Mouse (Mus musculus): ENCODE results near the gene Trak1.

Gene Trak1

DNA sequence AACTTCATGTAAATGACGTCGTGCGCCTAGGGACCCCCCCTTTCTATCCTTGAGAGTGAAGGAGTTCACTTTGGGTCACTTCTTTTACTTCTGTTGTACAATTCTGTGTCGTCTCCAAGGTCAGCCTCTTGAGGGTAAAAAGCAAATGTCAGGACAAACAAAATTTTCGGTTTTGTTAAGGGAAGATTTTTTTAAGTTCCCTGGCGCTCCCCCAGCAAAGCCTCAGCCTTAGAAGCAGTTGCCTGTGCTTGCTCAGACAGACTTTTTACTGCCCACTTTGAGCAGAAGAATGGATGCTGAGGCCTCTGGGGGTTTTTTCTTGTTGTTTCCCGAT lies 730 bp downstream of the Trak1 start:
- peak; percentile 42 for DNase-seq

DNA sequence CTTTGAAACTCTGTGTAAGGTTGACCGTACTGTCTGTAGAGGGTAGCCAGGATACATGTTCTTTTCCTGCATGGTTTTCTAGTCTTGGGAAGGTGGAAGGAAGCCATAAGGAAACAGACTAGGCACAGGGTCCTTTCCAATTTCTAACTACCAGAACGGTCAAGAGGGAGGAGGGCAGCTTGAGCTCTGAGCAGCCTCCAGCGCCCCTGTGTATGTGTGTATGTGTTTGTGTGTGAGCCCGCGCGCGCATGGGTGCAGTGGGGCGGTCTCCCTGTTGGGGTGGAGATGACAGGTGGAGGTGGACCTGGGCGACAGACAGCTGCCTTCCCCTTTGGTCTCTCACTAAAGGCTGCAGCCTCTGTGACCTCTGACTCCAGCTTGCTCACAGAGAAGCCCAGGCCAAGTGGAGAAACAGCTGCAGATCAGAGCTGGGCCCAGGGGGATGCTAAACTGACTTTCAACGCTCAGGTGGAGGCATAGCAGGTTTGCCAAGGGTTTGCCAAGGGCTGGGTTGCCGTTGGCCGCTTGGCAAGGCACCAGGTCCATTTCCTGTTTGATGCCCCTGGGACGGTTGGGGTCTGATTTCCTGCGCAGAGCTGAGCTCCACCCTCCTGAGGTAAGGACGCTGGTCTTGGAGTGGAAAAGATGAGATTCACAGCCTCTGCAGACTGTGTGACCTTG lies 1.2 kb downstream of the Trak1 start:
- DNase-seq, result peak; percentile 67

DNA sequence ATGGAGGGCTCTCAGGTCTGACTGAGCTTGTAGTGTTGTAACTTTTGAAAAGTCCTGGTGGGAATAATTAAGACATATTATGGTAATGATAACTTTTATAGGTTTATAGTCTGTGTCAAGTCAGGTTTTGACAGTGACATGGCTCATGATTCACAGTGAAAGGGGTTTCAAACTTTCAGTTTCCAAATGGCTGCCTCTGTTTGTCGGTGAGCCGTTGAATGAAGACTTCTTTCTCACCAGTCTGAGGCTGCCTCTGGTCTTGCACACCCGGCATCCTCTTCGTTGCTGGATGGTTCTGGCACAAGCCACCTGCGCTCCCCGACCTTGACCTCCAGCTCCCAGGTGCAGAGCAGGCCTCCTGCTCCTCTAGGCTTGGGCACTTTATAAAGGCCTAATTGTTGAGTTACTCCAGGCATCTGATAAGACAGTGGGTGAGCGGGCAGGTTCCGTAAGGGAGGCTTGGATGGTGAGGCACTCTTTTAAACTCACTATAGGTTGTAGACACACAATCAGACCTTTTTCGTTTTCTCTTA lies 2.0 kb downstream of the Trak1 start:
- peak; percentile 38 for DNase-seq

DNA sequence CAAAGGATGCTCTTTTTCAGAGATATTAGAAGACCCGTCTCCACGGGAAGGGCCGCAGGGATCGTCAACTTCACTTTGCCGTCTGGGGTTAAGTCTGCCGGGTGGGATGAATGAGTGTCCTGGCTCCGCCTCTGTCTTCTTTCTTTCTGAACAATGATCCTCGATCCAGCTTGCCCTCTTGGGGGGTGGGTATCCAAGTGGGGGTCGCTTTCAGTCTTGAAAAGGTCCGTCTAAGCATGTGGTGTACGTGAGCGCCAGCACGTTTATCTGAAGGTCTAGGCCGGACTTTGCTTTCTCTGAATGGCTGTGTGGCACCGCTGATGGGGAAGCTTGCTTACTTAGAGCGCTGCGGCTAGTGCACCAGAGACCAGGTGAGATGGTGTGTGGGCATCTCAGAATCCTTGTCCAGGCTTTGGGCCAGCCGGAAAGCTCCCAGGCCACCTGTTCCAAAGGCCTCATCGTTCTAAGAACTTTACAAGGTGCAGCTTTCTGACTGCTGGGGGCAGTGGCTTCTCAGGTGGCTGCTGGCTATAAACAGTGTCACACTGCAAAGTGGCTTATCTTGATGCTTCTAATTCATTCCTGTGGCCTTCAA lies 2.8 kb downstream of the Trak1 start:
- DNase-seq, result no peak

GRCm38 (mm10) chr9:121301041-121301920 lies 4.0 kb downstream of the Trak1 start:
- DNase-seq, result peak; percentile 55

- DNase-seq, result peak; percentile 43
Observed at GRCm38 (mm10) chr9:121302543-121302942, 5.2 kb downstream of the Trak1 start.

GRCm38 (mm10) chr9:121303086-121303485 lies 5.8 kb downstream of the Trak1 start:
- no peak for DNase-seq

DNA sequence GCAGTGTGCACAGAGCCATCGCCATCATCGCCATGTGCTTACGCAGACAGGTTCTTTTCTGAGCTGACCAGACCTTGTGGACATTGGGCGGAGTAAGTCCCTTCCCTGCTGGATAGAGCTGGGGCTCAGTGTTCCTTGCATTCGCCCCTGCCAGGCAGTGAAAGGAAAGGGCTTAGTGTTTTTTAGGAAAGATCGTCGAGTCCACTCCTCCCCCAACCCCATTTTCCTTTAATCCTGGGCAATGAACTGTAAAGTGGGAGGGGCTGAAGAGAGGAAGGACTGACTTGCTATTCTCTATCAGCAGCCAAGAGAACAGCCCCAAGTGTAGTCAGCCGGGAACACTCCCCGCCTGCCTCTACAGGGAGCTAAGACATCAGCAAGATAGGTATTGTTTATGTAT lies 6.4 kb downstream of the Trak1 start:
- no peak for DNase-seq

DNA sequence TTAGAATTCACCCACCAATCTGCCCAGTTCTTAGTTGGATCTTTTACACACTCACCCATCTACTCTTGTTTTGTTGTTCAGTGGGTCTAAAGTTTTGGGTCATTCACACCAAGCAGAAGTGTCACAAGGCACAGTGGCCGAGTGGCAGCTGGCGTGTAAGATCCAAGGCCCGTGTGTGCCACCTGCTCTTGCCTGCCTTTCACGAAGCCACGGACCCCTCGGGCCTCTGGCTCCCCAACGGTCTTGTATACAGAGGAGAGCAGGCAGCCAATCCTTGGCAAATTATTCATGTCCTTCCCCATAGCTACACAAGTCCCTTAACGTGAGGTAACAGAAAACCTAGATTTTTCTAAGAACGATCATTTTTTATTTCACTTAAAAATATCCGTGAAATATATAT lies 7.2 kb downstream of the Trak1 start:
- no peak for DNase-seq

GRCm38 (mm10) chr9:121305456-121305855 lies 8.2 kb downstream of the Trak1 start:
- DNase-seq, result no peak

DNA sequence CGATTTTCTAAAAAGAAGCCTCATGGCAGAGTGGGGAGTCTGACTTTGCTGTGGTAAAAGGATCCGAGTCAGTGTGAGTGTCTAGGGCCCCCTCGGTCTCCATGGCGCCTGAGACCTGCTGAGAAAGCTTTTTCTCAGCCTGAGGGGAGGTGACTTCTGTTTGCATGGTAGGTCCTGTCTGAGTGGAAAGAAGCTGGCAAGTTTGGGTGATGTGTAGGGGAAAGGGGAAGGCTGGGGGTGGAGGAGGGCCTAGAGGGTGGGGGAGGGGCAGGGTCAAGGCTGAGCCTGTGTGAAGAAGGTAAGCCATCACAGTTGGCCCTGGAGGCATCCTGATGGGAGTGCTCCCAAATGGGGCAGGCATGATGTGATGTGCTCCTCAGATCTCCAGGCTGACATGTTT lies 12.0 kb downstream of the Trak1 start:
- no peak for DNase-seq

GRCm38 (mm10) chr9:121310501-121310900 lies 13.2 kb downstream of the Trak1 start:
- no peak for DNase-seq

DNA sequence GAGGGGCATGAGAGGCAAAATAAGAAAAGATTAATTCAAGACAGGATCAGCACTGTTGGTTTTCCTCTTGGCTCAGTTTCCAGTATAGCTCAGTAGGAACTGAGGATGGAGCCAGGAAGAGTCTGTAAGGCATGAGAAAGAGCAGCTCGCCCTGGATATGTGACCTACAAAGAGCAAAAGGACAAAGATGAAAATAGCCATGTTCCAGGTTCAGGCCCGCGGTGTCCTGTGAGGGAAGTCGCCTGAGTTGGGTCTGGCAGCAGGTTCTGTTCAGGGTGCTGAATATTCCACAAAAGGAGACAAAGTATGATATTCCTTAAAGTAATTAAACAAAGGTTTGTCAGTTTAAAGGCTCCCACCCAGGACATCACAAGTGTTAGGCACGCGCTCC lies 14.5 kb downstream of the Trak1 start:
- DNase-seq, result no peak

- no peak for DNase-seq
Observed at GRCm38 (mm10) chr9:121312237-121312891, 15.1 kb downstream of the Trak1 start.

DNA sequence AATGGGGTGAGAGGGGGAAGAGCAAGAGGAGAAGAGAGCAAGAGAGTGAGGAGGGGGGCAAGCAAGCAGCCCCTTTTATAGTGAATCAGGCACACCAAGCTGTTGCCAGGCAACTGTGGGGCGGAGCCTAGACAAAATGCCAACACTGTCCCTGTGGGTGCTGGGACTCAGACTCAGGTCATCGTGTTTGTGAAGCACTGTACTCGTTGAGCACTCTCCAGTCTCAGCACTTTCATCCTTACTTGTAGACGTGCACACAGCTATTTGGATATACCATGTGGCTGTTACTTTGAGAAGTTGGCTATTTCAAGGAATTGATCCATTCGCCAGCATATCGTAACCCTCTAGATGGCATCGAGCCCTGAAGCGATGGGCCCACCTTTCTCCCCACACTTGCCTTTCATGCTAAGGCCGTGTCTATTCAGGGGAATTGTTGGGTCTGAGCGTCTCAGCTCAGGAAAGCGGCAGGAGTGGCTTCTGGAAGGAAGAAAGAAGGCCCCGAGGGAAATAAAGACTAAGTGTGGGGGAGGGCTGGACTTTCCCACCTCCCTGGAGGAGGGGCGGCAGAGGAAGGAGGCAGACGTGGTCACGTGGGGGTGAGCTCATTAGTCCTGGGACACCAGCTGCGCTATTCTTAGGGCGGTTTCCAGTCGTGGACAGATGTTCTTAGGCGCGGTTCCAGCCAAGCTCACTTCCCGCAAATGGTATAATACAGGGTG lies 16.5 kb downstream of the Trak1 start:
- DNase-seq, result peak; percentile 40

DNA sequence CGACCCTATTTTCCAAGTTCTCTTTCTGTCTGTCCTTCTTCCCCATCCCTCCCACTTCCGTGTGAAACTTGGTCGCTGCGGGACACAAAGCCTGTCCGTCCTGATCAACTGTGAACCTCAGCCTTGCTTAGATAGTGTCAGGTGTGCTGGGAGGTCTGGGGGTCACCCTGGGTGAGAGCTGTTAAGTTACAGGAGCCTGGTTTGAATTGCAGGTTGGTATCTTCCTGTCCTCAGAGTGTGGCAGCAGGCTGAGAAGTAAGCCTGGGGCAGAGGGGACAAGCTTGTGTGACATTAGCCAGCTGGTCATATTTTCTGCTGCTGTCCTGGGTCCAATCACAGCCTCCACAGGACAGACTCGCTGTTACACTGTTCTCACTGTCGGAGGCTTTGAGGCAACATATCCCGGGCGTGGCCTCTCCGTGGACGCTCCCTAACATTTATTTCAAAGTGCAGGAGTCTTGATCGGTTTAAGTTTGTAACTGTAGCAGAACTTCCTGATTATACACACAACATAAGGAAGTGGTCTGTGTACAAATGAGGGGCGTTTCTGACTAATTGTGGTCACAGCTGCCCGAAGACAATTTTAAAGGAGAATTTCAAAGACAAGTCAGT lies 17.3 kb downstream of the Trak1 start:
- no peak for DNase-seq

GRCm38 (mm10) chr9:121315901-121316595 lies 18.7 kb downstream of the Trak1 start:
- no peak for DNase-seq

DNA sequence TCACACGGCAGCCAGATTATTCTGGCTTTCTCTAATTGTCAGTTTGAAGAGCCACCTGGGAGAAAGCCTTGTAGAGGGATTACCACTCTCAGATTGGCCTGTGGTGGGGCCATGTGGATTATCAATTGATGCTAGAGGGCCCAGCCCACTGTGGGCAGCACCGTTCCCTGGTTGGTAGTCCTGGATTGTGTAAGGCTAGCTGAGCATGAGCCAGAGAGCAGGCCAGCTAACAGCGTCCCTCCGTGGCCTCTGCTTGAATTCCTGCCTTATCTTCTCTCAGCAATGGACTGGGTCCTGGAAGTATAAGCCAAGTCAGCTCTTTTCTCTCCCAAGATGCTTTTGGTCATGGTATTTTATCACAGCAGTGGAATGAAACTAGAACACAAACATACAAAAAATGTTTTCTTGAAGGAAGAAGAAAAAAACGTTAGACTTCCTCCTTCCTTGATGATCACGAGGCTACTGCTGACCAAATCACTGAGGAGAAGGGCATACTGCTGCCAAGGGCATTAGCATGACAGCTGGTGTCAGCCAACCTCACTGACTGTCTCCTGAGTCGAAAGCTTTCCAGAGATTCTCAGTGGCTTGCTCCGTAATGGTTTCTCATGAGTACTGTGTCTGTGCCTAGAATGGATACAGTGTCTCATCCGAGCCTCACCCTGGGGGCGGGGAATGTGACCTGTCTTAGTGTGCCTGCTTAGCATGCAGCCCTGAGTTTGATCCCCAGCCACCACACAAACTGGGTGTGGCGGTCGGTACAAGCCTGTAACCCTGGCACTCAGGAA lies 19.5 kb downstream of the Trak1 start:
- DNase-seq, result no peak

GRCm38 (mm10) chr9:121319323-121319966 lies 22.1 kb downstream of the Trak1 start:
- no peak for DNase-seq

DNA sequence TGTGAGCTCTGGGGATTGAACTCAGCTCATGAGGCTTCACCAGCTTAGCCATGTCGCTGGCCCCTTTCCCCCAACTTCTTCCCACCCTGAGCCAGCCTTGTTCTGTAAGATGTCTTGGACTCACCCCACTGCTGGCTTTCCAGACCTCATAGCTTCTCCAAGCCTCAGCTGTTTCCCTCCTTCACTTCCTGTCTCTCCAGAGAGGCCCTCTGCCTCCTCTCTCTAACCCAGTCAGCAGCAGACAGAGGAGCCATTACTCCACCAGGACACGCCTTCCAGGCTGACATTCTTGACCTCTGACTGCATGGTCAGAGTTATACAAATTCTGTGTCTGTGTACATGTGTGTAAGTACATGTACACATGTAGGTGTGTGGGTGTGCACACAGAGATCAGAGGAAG lies 23.1 kb downstream of the Trak1 start:
- no peak for DNase-seq
